Mouse (Mus musculus): ENCODE measurements at regions not wholly inside any gene's neighbourhood (a gene's known extent, or its start where the extent isn't known, plus 50 kb on each side); places are given as distances from the start of the nearest gene placed in this dataset.
"Not testable (repeated sequence)": the region's sequence is repeated elsewhere in the genome, so short reads cannot be mapped to it uniquely, and the experiment has no call there.

- DNase-seq (ENCODE audit: low spot score), result no peak
Observed at GRCm38 (mm10) chr7:137648621-137649020, 211.2 kb downstream of the Glrx3 start.

GRCm38 (mm10) chr7:137649650-137650049, 212.2 kb downstream of the Glrx3 start:
- no peak for DNase-seq (ENCODE audit: low spot score)

- DNase-seq (ENCODE audit: low spot score), result no peak
Observed at GRCm38 (mm10) chr7:137653837-137654236, 216.4 kb downstream of the Glrx3 start.

GRCm38 (mm10) chr7:137667165-137667564, 229.8 kb downstream of the Glrx3 start:
- DNase-seq (ENCODE audit: low spot score), result no peak

- peak; percentile 65 for DNase-seq (ENCODE audit: low spot score)
Observed at GRCm38 (mm10) chr7:137671156-137671555, 233.7 kb downstream of the Glrx3 start.

- DNase-seq (ENCODE audit: low spot score), result no peak
Observed at GRCm38 (mm10) chr7:137674596-137674995, 237.2 kb downstream of the Glrx3 start.

- no peak for DNase-seq (ENCODE audit: low spot score)
Observed at GRCm38 (mm10) chr7:137675381-137675780, 238.0 kb downstream of the Glrx3 start.

- no peak for DNase-seq (ENCODE audit: low spot score)
Observed at GRCm38 (mm10) chr7:137684826-137685225, 247.4 kb downstream of the Glrx3 start.

GRCm38 (mm10) chr7:137685320-137685719, 247.9 kb downstream of the Glrx3 start:
- DNase-seq (ENCODE audit: low spot score), result no peak

GRCm38 (mm10) chr7:137696831-137697230, 259.4 kb downstream of the Glrx3 start:
- DNase-seq (ENCODE audit: low spot score), result no peak

- not testable (repeated sequence) for DNase-seq (ENCODE audit: low spot score)
Observed at GRCm38 (mm10) chr7:137698501-137698900, 261.1 kb downstream of the Glrx3 start.

GRCm38 (mm10) chr7:137712862-137713261, 275.4 kb downstream of the Glrx3 start:
- DNase-seq (ENCODE audit: low spot score), result peak; percentile 8

- DNase-seq (ENCODE audit: low spot score), result no peak
Observed at GRCm38 (mm10) chr7:137713856-137714255, 276.4 kb downstream of the Glrx3 start.

GRCm38 (mm10) chr7:137714318-137714962, 277.0 kb downstream of the Glrx3 start:
- DNase-seq (ENCODE audit: low spot score), result peak; percentile 5

GRCm38 (mm10) chr7:137715126-137715900, 277.9 kb downstream of the Glrx3 start:
- DNase-seq (ENCODE audit: low spot score), result no peak

GRCm38 (mm10) chr7:137723361-137724040, 286.1 kb downstream of the Glrx3 start:
- no peak for DNase-seq (ENCODE audit: low spot score)

GRCm38 (mm10) chr7:137726031-137726430, 288.6 kb downstream of the Glrx3 start:
- DNase-seq (ENCODE audit: low spot score), result peak; percentile 32

- DNase-seq (ENCODE audit: low spot score), result no peak
Observed at GRCm38 (mm10) chr7:137735873-137736527, 298.6 kb downstream of the Glrx3 start.

GRCm38 (mm10) chr7:137741702-137742101, 304.3 kb downstream of the Glrx3 start:
- no peak for DNase-seq (ENCODE audit: low spot score)

- peak; percentile 13 for DNase-seq (ENCODE audit: low spot score)
Observed at GRCm38 (mm10) chr7:137742297-137742751, 304.9 kb downstream of the Glrx3 start.

GRCm38 (mm10) chr7:137745575-137745974, 308.2 kb downstream of the Glrx3 start:
- no peak for DNase-seq (ENCODE audit: low spot score)

GRCm38 (mm10) chr7:137745991-137746390, 308.6 kb downstream of the Glrx3 start:
- no peak for DNase-seq (ENCODE audit: low spot score)
